Mouse (Mus musculus) lung, embryonic 14.5 days (tissue): ENCODE measurements around the gene Flrt1. TPM values are rescaled to one million over a fixed set of nuclear protein-coding genes. Genes with fewer than 3 reads are reported as not detected.
A peak's percentile ranks its signal among the peaks of the same experiment; 100 is the strongest.

Experiments
- ATAC-seq: fragments of 200-750 bp; cut with Nextera tagmentation; 2 replicates; pipeline ENCODE4 v1.8.0; 2017; ENCODE audit warnings: mild to moderate bottlenecking, moderate TSS enrichment, moderate library complexity; ENCODE audit not compliant: insufficient read depth
- DNase-seq: peaks from one replicate; pipeline ENCODE4 v3.0.0-alpha.2; 2015
- H3K27ac ChIP-seq: fragments of 300-500 bp; sonication (generic); 2 replicates; pipeline ENCODE4 v1.5.1; 2014; ENCODE audit warnings: low read depth, mild to moderate bottlenecking, moderate library complexity
- H3K27me3 ChIP-seq: fragments of 300-500 bp; sonication (generic); 2 replicates; pipeline ENCODE4 v1.6.1; 2014; ENCODE audit warnings: low read length, control low read depth; ENCODE audit not compliant: insufficient read depth
- H3K36me3 ChIP-seq: fragments of 300-500 bp; sonication (generic); 2 replicates; pipeline ENCODE4 v1.6.1; 2014; ENCODE audit warnings: control low read depth; ENCODE audit not compliant: insufficient read depth
- H3K4me1 ChIP-seq: fragments of 300-500 bp; sonication (generic); 2 replicates; pipeline ENCODE4 v1.6.1; 2014; ENCODE audit warnings: antibody characterized with exemption, control low read depth; ENCODE audit not compliant: insufficient read depth
- H3K4me2 ChIP-seq: fragments of 300-500 bp; sonication (generic); 2 replicates; pipeline ENCODE4 v1.6.1; 2014; ENCODE audit warnings: mild to moderate bottlenecking
- H3K4me3 ChIP-seq: fragments of 300-500 bp; sonication (generic); 2 replicates; pipeline ENCODE4 v1.5.1; 2014; ENCODE audit warnings: low read depth, low read length
- H3K9ac ChIP-seq: fragments of 300-500 bp; sonication (generic); 2 replicates; pipeline ENCODE4 v1.6.1; 2014
- H3K9me3 ChIP-seq: fragments of 300-500 bp; sonication (generic); 2 replicates; pipeline ENCODE4 v1.6.1; 2016; ENCODE audit warnings: low read depth, low read length, control low read depth
- CTCF ChIP-seq: IDR thresholded peaks from 2 replicates; pipeline ENCODE4 v1.5.1; 2016; ENCODE audit warnings: antibody characterized with exemption, low read depth
- WGBS: fragments of 180-500 bp; shearing (Covaris S2); extraction: QIAGEN DNeasy Blood & Tissue Kit; methylation state at CpG from one replicate; pipeline ENCODE4 v1.1.7; 2014; 5-methylcytosine and 5-hydroxymethylcytosine counted together
- polyA plus RNA-seq: library from polyadenylated mRNA; unstranded; fragments of >200 nt; fragmentation: Nextera tagmentation; extraction: Ambion mirVana; gene quantifications from 2 replicates; pipeline ENCODE4 v1.2.1, GENCODE M21; 2014

Gene Flrt1
- polyA plus RNA-seq, 1 experiment from 2014 or later = 1.4 TPM

DNA sequence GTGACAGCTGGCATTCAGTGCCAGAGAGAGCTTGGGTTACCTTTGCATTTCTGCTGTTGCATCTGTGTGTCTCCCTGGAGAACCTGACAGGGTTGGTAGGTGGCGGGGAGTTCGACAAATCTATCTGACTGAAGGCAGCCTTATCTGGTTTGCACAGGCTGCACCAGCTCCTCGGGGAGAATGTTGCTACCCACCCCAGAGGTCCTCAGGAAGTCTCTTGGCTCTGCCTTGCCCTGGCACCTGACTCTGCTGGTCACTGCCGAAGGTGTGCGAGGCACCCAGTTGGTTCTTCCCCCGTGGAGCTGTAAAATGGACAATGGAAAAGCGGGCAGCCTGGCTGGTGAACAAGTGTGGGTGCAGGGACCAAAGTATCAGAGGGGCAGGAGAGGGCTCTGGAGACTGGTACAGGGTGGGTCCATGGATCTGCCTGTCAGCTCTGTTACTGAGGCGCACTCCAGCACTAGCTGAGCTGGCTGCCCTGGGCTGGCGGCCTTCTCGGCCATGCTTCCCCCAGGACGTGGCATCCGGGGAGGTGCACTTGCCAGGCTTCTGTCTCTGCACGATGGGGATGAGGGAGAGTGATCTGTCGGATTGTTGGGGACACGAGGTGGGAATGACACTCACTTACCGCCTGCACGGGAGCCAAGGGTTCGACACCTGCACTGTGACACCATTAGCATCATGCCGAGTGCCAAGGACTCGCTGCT, 38.0 kb downstream of the Flrt1 start:
- H3K4me1 ChIP-seq = peaks cover 24% of the 10 kb centered on the region
- H3K4me2 ChIP-seq = no peak overlapping the region
- H3K9me3 ChIP-seq = no peaks in the 10 kb centered on the region
- H3K9ac ChIP-seq = no peak overlapping the region
- 38% methylated on average over 20 of the region's 20 CpGs for WGBS
- no peaks in the 10 kb centered on the region for H3K36me3 ChIP-seq
- TF ChIP-seq CTCF = no peak
- ATAC-seq = no peak
- peaks cover 16% of the 10 kb centered on the region for H3K27me3 ChIP-seq
- no peak for DNase-seq
- no peak overlapping the region for H3K4me3 ChIP-seq
- H3K27ac ChIP-seq = no peak overlapping the region

GRCm38 (mm10) chr19:7066828-7067342, 38.6 kb downstream of the Flrt1 start:
- WGBS = 34% methylated on average over 7 of the region's 8 CpGs
- Histone ChIP-seq H3K27ac (no peak overlapping the region), H3K27me3 (peaks cover 12% of the 10 kb centered on the region), H3K36me3 (no peaks in the 10 kb centered on the region), H3K4me3 (no peak overlapping the region), H3K9ac (no peak overlapping the region), H3K4me2 (peak overlapping the region; percentile 29; the same call in 1 of the 2 replicates), H3K4me1 (peaks cover 24% of the 10 kb centered on the region), H3K9me3 (no peaks in the 10 kb centered on the region)
- no peak for ATAC-seq
- no peak for TF ChIP-seq CTCF
- DNase-seq = no peak

DNA sequence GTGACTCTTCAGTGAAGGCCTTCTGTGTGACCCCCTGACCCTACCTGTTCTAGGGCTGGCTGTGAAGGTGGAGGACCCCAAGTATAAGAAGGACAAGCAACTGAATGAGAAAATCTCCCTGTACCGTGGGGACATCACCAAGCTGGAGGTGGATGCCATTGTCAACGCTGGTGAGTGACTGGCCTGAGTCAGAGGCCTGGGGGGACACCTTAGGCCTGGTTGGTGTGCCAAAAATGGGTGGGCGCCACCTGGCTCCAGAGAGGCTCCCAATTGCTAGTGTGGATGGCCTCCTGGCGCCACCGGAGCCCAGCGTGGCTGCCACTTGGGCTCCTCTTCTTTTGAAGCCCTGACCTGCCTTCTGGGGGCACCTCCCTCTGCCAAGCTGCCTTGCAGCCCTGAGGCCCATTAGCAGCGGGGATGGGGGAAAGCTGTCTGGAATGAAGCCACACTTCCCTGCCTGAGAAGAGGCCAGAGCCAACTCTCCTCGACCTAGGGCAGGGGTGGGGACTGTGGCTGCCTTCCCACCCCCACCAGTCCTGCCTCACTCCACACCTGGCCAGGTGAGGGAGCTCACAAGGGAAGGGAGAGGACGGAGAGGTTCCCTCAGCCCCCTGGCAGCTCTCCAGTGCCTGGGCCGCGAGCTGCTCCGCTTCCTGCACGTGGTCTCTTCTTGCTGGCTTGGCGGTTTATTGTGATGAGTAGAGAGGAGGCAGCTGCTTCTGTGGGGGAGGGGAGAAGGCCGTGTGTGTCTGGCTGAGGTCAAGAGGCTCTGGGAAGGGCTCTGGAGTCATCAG, 39.3 kb downstream of the Flrt1 start:
- peak overlapping the region; percentile 29 for H3K4me2 ChIP-seq

GRCm38 (mm10) chr19:7064571-7064970, 41.0 kb downstream of the Flrt1 start:
- Histone ChIP-seq H3K4me3 (no peak overlapping the region), H3K9me3 (no peaks in the 10 kb centered on the region), H3K36me3 (no peaks in the 10 kb centered on the region), H3K4me2 (no peak overlapping the region), H3K27ac (no peak overlapping the region), H3K9ac (no peak overlapping the region), H3K27me3 (peaks cover 10% of the 10 kb centered on the region), H3K4me1 (peaks cover 15% of the 10 kb centered on the region)
- ATAC-seq = peak; percentile 54
- 4% methylated on average over 3 of the region's 3 CpGs for WGBS
- DNase-seq = peak; percentile 95
- peak; percentile 99 for TF ChIP-seq CTCF

More for the DNA sequence above, 39.3 kb downstream of the Flrt1 start:
- TF ChIP-seq CTCF = no peak
- ATAC-seq = no peak
- Histone ChIP-seq H3K4me1 (peaks cover 24% of the 10 kb centered on the region), H3K9ac (0 out of 2 replicates have a peak overlapping the region, but pooled peaks have one; percentile 16), H3K4me3 (no peak overlapping the region), H3K9me3 (no peaks in the 10 kb centered on the region), H3K36me3 (no peaks in the 10 kb centered on the region), H3K27me3 (peaks cover 12% of the 10 kb centered on the region), H3K27ac (0 out of 2 replicates have a peak overlapping the region, but pooled peaks have one; percentile 21)
- 27% methylated on average over 15 of the region's 15 CpGs for WGBS
- peak; percentile 81 for DNase-seq

- H3K4me3 ChIP-seq = no peak overlapping the region
- H3K27ac ChIP-seq = no peak overlapping the region
- TF ChIP-seq CTCF = no peak
- H3K9me3 ChIP-seq = no peaks in the 10 kb centered on the region
- peaks cover 4% of the 10 kb centered on the region; the same call in 1 of the 2 replicates for H3K27me3 ChIP-seq
- no peak for ATAC-seq
- peaks cover 9% of the 10 kb centered on the region for H3K4me1 ChIP-seq
- no peak for DNase-seq
- WGBS = 83% methylated on average over 8 of the region's 8 CpGs
- H3K9ac ChIP-seq = no peak overlapping the region
- no peak overlapping the region for H3K4me2 ChIP-seq
- no peaks in the 10 kb centered on the region for H3K36me3 ChIP-seq
Measured at GRCm38 (mm10) chr19:7062916-7063315, 42.6 kb downstream of the Flrt1 start.

DNA sequence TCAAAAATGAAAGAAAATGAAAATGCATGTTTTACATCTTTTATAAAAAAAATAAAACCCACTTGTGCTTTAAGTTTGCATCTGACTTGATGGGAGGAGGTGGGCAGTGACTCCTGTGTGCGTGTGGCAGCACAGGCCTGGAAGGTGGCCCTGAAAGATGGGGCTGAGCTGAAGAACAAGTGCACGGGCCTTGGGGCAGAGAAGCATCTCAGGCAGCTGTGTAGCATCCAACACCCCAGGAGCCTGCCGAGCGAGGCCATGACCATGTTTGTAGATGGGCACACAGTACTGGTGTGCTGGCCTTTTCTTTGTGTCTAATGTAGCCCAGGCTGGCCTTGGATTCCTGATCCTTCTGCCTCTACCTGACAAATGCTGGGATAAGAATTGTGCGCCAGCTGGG, 43.4 kb downstream of the Flrt1 start:
- Histone ChIP-seq H3K4me1 (peaks cover 15% of the 10 kb centered on the region), H3K4me2 (no peak overlapping the region), H3K36me3 (no peaks in the 10 kb centered on the region), H3K27me3 (peaks cover under 1% of the 10 kb centered on the region; the same call in 1 of the 2 replicates), H3K9ac (no peak overlapping the region), H3K27ac (no peak overlapping the region), H3K4me3 (no peak overlapping the region), H3K9me3 (no peaks in the 10 kb centered on the region)
- ATAC-seq (no peak), DNase-seq (no peak)
- 83% methylated on average over 5 of the region's 5 CpGs for WGBS
- no peak for TF ChIP-seq CTCF

GRCm38 (mm10) chr19:7058541-7058940, 47.0 kb downstream of the Flrt1 start:
- ATAC-seq (no peak), DNase-seq (no peak)
- H3K4me3 ChIP-seq = 0 out of 2 replicates have a peak overlapping the region, but pooled peaks have one; percentile 67
- TF ChIP-seq CTCF = no peak
- no peak overlapping the region for H3K9ac ChIP-seq
- no peaks in the 10 kb centered on the region for H3K27me3 ChIP-seq
- H3K36me3 ChIP-seq = no peaks in the 10 kb centered on the region
- WGBS = 63% methylated on average over 6 of the region's 6 CpGs
- no peak overlapping the region for H3K27ac ChIP-seq
- H3K4me1 ChIP-seq = peaks cover 15% of the 10 kb centered on the region
- H3K4me2 ChIP-seq = peak overlapping the region; percentile 99
- H3K9me3 ChIP-seq = no peaks in the 10 kb centered on the region
